Mouse (Mus musculus) lung, adult 2 months (tissue): ENCODE results near the gene Ddx19a.

ENCODE experiments used
- CTCF ChIP-seq: fragments of 200-500 bp; IDR thresholded peaks from 2 replicates; pipeline ENCODE4 v1.5.1; 2011; ENCODE audit warnings: mild to moderate bottlenecking, low read length, control low read depth; ENCODE audit not compliant: insufficient read depth
- POLR2A ChIP-seq: fragments of 200-500 bp; IDR thresholded peaks from 2 replicates; pipeline ENCODE4 v1.6.1; 2011; ENCODE audit warnings: low read depth, mild to moderate bottlenecking, control low read depth, low read length, borderline replicate concordance; ENCODE audit errors: extremely low read depth

- no peak for TF ChIP-seq CTCF
- no peak for TF ChIP-seq POLR2A
Measured at GRCm38 (mm10) chr8:110926690-110927089, 70.9 kb downstream of the Ddx19a start.
